Mouse (Mus musculus) erythroblast, embryonic 14.5 days (primary cell): ENCODE results near the gene Agpat4.

Source experiments
- GATA1 ChIP-seq: IDR thresholded peaks from 2 replicates; pipeline ENCODE4 v1.6.1; 2012; ENCODE audit warnings: low read length, inconsistent platforms, mixed read lengths
- TAL1 ChIP-seq: IDR thresholded peaks from 3 replicates; pipeline ENCODE4 v1.6.1; 2012; ENCODE audit warnings: low read length, inconsistent platforms, mixed read lengths

DNA sequence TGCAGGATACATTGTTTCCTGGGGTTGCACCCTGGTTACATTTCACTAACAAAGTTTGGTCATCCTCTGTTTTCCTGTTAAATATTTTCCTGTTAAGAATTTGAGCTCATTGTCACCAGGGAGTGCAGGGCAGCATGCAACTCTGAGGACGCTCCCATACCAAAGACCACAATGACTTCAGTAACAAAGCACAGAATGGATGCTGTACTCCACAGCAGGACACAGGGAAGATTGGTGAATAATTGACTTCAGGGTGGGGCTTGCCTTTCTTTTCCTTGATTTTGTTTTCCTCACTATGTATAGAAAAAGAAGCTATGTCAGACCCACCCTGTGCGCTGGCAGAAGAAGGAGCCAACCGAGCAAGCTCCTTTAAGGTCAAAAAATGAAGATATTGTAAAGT is 38.2 kb downstream of the Agpat4 start:
- TF ChIP-seq TAL1 (no peak), GATA1 (no peak)
